Mouse (Mus musculus) lung, adult 2 months (tissue): Measurements from ENCODE around the gene Gm43720.

Source experiments
- CTCF ChIP-seq: fragments of 200-500 bp; IDR thresholded peaks from 2 replicates; pipeline ENCODE4 v1.5.1; 2011; ENCODE audit warnings: mild to moderate bottlenecking, low read length, control low read depth; ENCODE audit not compliant: insufficient read depth
- POLR2A ChIP-seq: fragments of 200-500 bp; IDR thresholded peaks from 2 replicates; pipeline ENCODE4 v1.6.1; 2011; ENCODE audit warnings: low read depth, mild to moderate bottlenecking, control low read depth, low read length, borderline replicate concordance; ENCODE audit errors: extremely low read depth

DNA sequence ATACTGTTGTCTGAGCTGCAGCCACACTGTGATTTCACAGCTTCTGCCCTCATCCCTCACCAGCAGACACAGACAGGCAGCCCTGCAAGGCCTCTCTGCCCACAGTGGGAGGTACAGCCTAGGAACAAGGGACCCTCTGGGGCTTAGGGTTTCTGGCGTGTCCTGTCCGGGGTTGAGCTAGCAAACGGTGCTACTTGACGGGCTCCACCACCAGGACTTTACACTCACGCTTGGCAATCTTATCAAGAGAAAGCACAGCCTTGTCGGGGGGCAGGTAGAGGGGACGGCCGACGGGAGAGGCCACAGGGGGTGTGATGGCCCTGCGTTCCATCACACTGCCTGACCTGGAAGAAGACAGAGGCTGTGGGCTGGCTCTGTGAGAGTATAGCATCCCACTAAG lies 19.7 kb downstream of the Gm43720 start:
- TF ChIP-seq CTCF (no peak), POLR2A (no peak)
